In genomic region chr17:25456540-25456939, GRCm38 (mm10) we compare ENCODE assay signal across 15 mouse cellular contexts. TPM values are rescaled to one million over a fixed set of nuclear protein-coding genes. Genes with fewer than 3 reads are reported as not detected.
DNase-seq lines count a peak whose midpoint lies in the region; ATAC-seq and TF ChIP-seq lines count a peak whose summit lies in the region.
"Had no signal": no experiment of that assay in that cellular context is flagged by ENCODE, and none has a peak within 500 bp of the region (broad histone marks: within the 10 kb centered on the region; RNA-seq: fewer than 3 reads in every experiment).

No protein-coding gene starts in this region.

- no peak for TF ChIP-seq CTCF in olfactory bulb, adult 2 months (IDR thresholded peaks at IDR 0.05; ENCODE audit: insufficient read depth, low read depth, low read length)

- no peak overlapping the region for H3K27ac ChIP-seq in forebrain, embryonic 11.5 days (ENCODE audit: low read depth, low read length)
- no peak overlapping the region for H3K27ac ChIP-seq in forebrain, embryonic 12.5 days
- peak overlapping the region; percentile 10 for H3K27ac ChIP-seq in olfactory bulb, adult 2 months (ENCODE audit: insufficient read depth, low read depth, low read length)
- H3K27ac ChIP-seq: limb, embryonic 15.5 days had no signal

- DNase-seq in forebrain, embryonic 11.5 days (ENCODE audit: low spot score): no peak
- peak; percentile 64 to 65 for DNase-seq in frontal cortex, postnatal 14 days (ENCODE audit: low spot score in 2 of 2)
- DNase-seq in left cerebral cortex, adult 18-20 months (ENCODE audit: low spot score in 2 of 2): peak; percentile 44 to 76
- DNase-seq in kidney, adult 18-20 months: no peak
- no peak for DNase-seq in embryo, embryonic 11 days
- no peak for DNase-seq in kidney, postnatal 36 days
- DNase-seq: kidney, adult 8-10 months; lung, postnatal 4 days had no signal

- H3K4me2 ChIP-seq in forebrain, embryonic 11.5 days (ENCODE audit: low read depth, low read length, severe bottlenecking): no peak overlapping the region
- no peak overlapping the region for H3K4me2 ChIP-seq in forebrain, embryonic 12.5 days
- H3K4me2 ChIP-seq: limb, embryonic 15.5 days had no signal

- no peak for ATAC-seq in forebrain, embryonic 11.5 days (replicated peaks; ENCODE audit: low FRiP score)
- no peak for ATAC-seq in forebrain, embryonic 12.5 days (ENCODE audit: low FRiP score)

- 0 out of 2 replicates have a peak overlapping the region, but pooled peaks have one; percentile 6 for H3K9ac ChIP-seq in forebrain, embryonic 11.5 days (ENCODE audit: low read length)
- no peak overlapping the region for H3K9ac ChIP-seq in forebrain, embryonic 12.5 days
- H3K9ac ChIP-seq: limb, embryonic 15.5 days had no signal

- no peak for TF ChIP-seq POLR2A in olfactory bulb, adult 2 months (IDR thresholded peaks at IDR 0.05; ENCODE audit: insufficient read depth, low read depth, low read length)

- no peaks in the 10 kb centered on the region for H3K9me3 ChIP-seq in forebrain, embryonic 11.5 days (ENCODE audit: control insufficient read depth, low read length)
- H3K9me3 ChIP-seq in forebrain, embryonic 12.5 days: no peaks in the 10 kb centered on the region
- H3K9me3 ChIP-seq: limb, embryonic 15.5 days had no signal

- H3K27me3 ChIP-seq in forebrain, embryonic 11.5 days (ENCODE audit: control insufficient read depth, insufficient read depth, low read length): no peaks in the 10 kb centered on the region
- H3K27me3 ChIP-seq in forebrain, embryonic 12.5 days: peaks cover 11% of the 10 kb centered on the region; the same call in 1 of the 2 replicates
- H3K27me3 ChIP-seq: limb, embryonic 15.5 days had no signal

- no peaks in the 10 kb centered on the region for H3K4me1 ChIP-seq in forebrain, embryonic 11.5 days (replicated peaks; ENCODE audit: control insufficient read depth, insufficient read depth, low read length)
- 0 out of 2 replicates have a peak, but pooled peaks cover 5% of the 10 kb centered on the region for H3K4me1 ChIP-seq in forebrain, embryonic 12.5 days
- H3K4me1 ChIP-seq in olfactory bulb, adult 2 months (ENCODE audit: control insufficient read depth, insufficient read depth, low read length): peaks cover 31% of the 10 kb centered on the region
- H3K4me1 ChIP-seq: limb, embryonic 15.5 days had no signal

- no peak overlapping the region for H3K4me3 ChIP-seq in forebrain, embryonic 11.5 days (ENCODE audit: low read depth, low read length)
- H3K4me3 ChIP-seq in forebrain, embryonic 12.5 days (replicated peaks): no peak overlapping the region
- H3K4me3 ChIP-seq in olfactory bulb, adult 2 months (ENCODE audit: insufficient read depth, low read depth, low read length): no peak overlapping the region
- H3K4me3 ChIP-seq: limb, embryonic 15.5 days had no signal

- WGBS in forebrain, embryonic 11.5 days: 52% methylated on average over 8 of the region's 8 CpGs
- WGBS in forebrain, embryonic 12.5 days: 59% methylated on average over 8 of the region's 8 CpGs
- 30% methylated on average over 8 of the region's 8 CpGs for WGBS in olfactory bulb, adult 2 months

- H3K36me3 ChIP-seq in forebrain, embryonic 11.5 days (ENCODE audit: control insufficient read depth, insufficient read depth, low read length): no peaks in the 10 kb centered on the region
- no peaks in the 10 kb centered on the region for H3K36me3 ChIP-seq in forebrain, embryonic 12.5 days (replicated peaks)
- H3K36me3 ChIP-seq: limb, embryonic 15.5 days had no signal

RNA-seq across cellular contexts. Expression of gene Tekt4, which starts 2.1 kb away (rescaled TPM):
- polyA plus RNA-seq in forebrain, embryonic 11.5 days (2014; fragmentation: Nextera tagmentation; extraction: Ambion mirVana): 0.12 and 0.29 TPM in 2 replicates
- 0.19 and 0.31 TPM in 2 replicates for polyA plus RNA-seq in forebrain, embryonic 12.5 days (2016; fragmentation: Nextera tagmentation; extraction: Ambion mirVana)
- total RNA-seq in left cerebral cortex, adult 18-20 months (2021): 1 to 10 TPM in 1 of 2 experiments, under 1 TPM in 1; 0.49 to 1.2 TPM
- not detected in 2 replicates for polyA plus RNA-seq in olfactory bulb, adult 2 months (2012; ENCODE audit: insufficient read depth, insufficient read length, low replicate concordance, missing spikeins)
- total RNA-seq: adrenal gland, postnatal 4 days; neutrophil, adult 5-6 weeks had no signal
- polyA plus RNA-seq: limb, embryonic 15.5 days; stomach, embryonic 16.5 days had no signal

RNA-seq across cellular contexts. Expression of gene Cacna1h, which starts 23.0 kb away (rescaled TPM):
- polyA plus RNA-seq in forebrain, embryonic 11.5 days (2014; fragmentation: Nextera tagmentation; extraction: Ambion mirVana): 4.4 and 4.7 TPM in 2 replicates
- polyA plus RNA-seq in forebrain, embryonic 12.5 days (2016; fragmentation: Nextera tagmentation; extraction: Ambion mirVana): 7.8 and 7.9 TPM in 2 replicates
- 10 to 100 TPM; 39.6 to 43.7 TPM for total RNA-seq in left cerebral cortex, adult 18-20 months (2021)
- polyA plus RNA-seq in olfactory bulb, adult 2 months (2012; ENCODE audit: insufficient read depth, insufficient read length, low replicate concordance, missing spikeins): not detected in 2 replicates

RNA-seq across cellular contexts. Expression of gene Sstr5, which starts 40.5 kb away (rescaled TPM):
- 0.24 TPM in 1 of 2 replicates, not detected in the other for polyA plus RNA-seq in forebrain, embryonic 11.5 days (2014; fragmentation: Nextera tagmentation; extraction: Ambion mirVana)
- 0.10 TPM in 1 of 2 replicates, not detected in the other for polyA plus RNA-seq in forebrain, embryonic 12.5 days (2016; fragmentation: Nextera tagmentation; extraction: Ambion mirVana)
- total RNA-seq in left cerebral cortex, adult 18-20 months (2021): 1 to 10 TPM in 1 of 2 experiments, under 1 TPM in 1; 0.75 to 1.1 TPM
- polyA plus RNA-seq in olfactory bulb, adult 2 months (2012; ENCODE audit: insufficient read depth, insufficient read length, low replicate concordance, missing spikeins): not detected in 2 replicates
- total RNA-seq: neutrophil, adult 5-6 weeks had no signal
- polyA plus RNA-seq: heart, postnatal 0 days had no signal

Comparison
In these comparisons a context has a peak if more than half of its experiments do, and no peak if none do; other contexts are left out.
1. DNase-seq: peak in frontal cortex, postnatal 14 days (2 of 2) and left cerebral cortex, adult 18-20 months (2 of 2); none in forebrain, embryonic 11.5 days (single experiment), kidney, adult 18-20 months (single experiment), embryo, embryonic 11 days (single experiment) and kidney, postnatal 36 days (0 of 2).